Mouse (Mus musculus): ENCODE measurements around the gene Smarcb1. TPM values are rescaled to one million over a fixed set of nuclear protein-coding genes. Genes with fewer than 3 reads are reported as not detected.

Gene Smarcb1
- polyA plus RNA-seq (2012; rRNA removed) = 136 TPM in 2 replicates

GRCm38 (mm10) chr10:75921026-75921725 lies at the start of gene Smarcb1:
Gene Smarcb1, minus strand, starts transcription at chr10:75921617.

DNA sequence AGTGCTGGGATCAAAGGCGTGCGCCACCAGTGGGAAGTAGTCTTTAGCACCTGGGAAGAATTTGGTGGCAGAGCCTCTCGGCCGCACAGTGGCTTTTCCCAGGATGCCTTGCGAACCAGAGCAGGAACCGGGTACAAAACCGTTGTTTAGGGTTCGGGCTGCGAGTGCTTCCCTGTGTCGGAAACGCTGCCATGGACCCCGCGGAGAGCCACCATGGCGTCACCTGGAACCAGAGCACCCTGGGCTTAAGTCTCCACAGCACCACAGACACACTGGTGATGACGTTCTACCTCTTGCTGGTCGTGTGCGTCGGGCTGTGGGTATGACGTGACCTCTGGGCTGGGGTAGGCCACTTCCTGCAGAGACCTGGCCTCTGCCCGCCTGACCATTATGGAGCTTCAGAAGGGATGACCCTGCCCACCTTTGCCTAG lies 33.0 kb upstream of the Smarcb1 start, which contains the start of gene Gm5134:
Gm5134 (plus strand) TSS at position 134 of the 431 bp plus-strand sequence.

GRCm38 (mm10) chr10:75942736-75943477 lies 21.5 kb upstream of the Smarcb1 start, which contains the start of gene Vpreb3:
Gene Vpreb3, plus strand, starts transcription at chr10:75943057.

GRCm38 (mm10) chr10:75940520-75940919 lies 19.1 kb upstream of the Smarcb1 start, which contains the start of gene Gm867:
Gene Gm867, minus strand, starts transcription at chr10:75940672.

GRCm38 (mm10) chr10:75935680-75936541 lies 14.5 kb upstream of the Smarcb1 start, which contains the start of gene Mmp11:
Gene Mmp11, minus strand, starts transcription at chr10:75936496.

DNA sequence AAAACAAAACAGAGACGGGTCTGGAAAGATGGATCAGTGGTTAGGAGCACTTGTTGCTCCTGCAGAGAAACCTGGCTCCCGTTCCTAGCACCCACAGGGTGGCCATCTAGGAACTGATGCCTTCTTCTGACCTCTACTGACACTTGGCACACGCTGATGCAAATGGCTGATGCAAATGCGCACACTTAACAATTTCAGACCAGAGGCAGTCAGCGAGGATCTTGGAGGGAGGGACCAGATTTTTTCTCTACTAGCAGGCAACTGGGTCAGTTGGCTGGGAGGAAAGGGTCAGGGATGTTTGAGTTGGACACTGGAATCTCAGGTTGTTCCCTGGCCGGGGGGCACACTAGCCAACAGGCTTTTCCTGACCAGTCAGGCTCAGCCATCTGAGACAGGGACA lies 11.5 kb upstream of the Smarcb1 start, which contains the start of gene Chchd10:
Chchd10 (plus strand) TSS at position 240 of the 400 bp plus-strand sequence.

DNA sequence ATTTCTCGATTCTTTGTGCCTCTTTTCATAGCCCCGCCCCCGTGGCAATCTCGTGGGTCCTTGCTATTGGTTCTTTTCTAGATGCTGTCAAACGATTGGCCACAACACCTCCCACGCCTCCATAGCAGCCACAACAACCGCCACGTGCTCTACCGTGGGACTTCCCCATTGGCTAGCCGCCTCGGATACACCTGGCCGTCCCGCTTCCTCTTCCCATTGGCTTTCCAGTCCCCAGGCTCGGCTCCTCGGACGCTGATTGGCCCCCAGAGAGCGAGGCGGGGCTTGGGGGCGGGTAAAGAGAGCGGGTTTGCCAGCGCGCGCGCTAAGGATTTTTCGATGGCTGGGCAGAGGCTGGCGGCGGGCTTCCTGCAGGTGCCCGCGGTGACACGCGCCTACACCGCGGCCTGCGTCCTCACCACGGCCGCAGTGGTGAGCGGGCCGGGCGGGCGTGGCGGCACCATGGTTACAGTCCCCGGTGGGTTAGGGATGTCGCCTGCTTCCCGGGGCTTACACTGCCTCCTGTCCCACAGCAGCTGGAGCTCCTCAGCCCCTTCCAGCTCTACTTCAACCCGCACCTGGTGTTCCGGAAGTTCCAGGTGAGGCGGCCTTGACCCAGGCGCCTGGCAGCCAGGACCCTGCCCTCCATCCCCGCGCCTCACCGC lies 28.2 kb downstream of the Smarcb1 start, which contains the start of gene Derl3:
Derl3 (plus strand) TSS at position 325 of the 662 bp plus-strand sequence.

GRCm38 (mm10) chr10:75859786-75860470 lies 61.5 kb downstream of the Smarcb1 start, which contains the start of gene Mif:
Gene Mif, minus strand, starts transcription at chr10:75860240.

Other genes starting within 250 kb of the Smarcb1 start
- 35.0 and 37.3 TPM in 2 replicates for gene Cabin1, start 157.3 kb downstream of the Smarcb1 start, polyA plus RNA-seq (2012; rRNA removed)
- gene Ddt, start 148.2 kb downstream of the Smarcb1 start, polyA plus RNA-seq (2012; rRNA removed) = 54.7 and 59.6 TPM in 2 replicates
- not detected in 2 replicates for gene Gm20441, start 140.7 kb downstream of the Smarcb1 start, polyA plus RNA-seq (2012; rRNA removed)
- gene Gstt3, start 140.2 kb downstream of the Smarcb1 start, polyA plus RNA-seq (2012; rRNA removed) = 1.3 and 2.3 TPM in 2 replicates
- gene Gstt1, start 123.0 kb downstream of the Smarcb1 start, polyA plus RNA-seq (2012; rRNA removed) = 6.6 and 8.6 TPM in 2 replicates
- not detected in 2 replicates for gene Gstt4, start 99.1 kb downstream of the Smarcb1 start, polyA plus RNA-seq (2012; rRNA removed)
- 11.9 and 12.5 TPM in 2 replicates for gene Gstt2, start 84.2 kb downstream of the Smarcb1 start, polyA plus RNA-seq (2012; rRNA removed)
- 736 and 1,827 TPM in 2 replicates for gene Mif, start 61.4 kb downstream of the Smarcb1 start, polyA plus RNA-seq (2012; rRNA removed)
- gene Derl3, start 28.2 kb downstream of the Smarcb1 start, polyA plus RNA-seq (2012; rRNA removed) = 2.4 and 3.3 TPM in 2 replicates
- 14.2 and 18.3 TPM in 2 replicates for gene Chchd10, start 11.5 kb upstream of the Smarcb1 start, polyA plus RNA-seq (2012; rRNA removed)
- 36.9 and 51.5 TPM in 2 replicates for gene Mmp11, start 14.9 kb upstream of the Smarcb1 start, polyA plus RNA-seq (2012; rRNA removed)
- gene Gm867, start 19.1 kb upstream of the Smarcb1 start, polyA plus RNA-seq (2012; rRNA removed) = 0.59 and 1.6 TPM in 2 replicates
- gene Vpreb3, start 21.4 kb upstream of the Smarcb1 start, polyA plus RNA-seq (2012; rRNA removed) = not detected in 2 replicates
- 0.05 and 0.11 TPM in 2 replicates for gene Gm5134, start 32.9 kb upstream of the Smarcb1 start, polyA plus RNA-seq (2012; rRNA removed)
- 17.7 and 20.8 TPM in 2 replicates for gene Zfp280b, start 111.0 kb upstream of the Smarcb1 start, polyA plus RNA-seq (2012; rRNA removed)
- not detected in 2 replicates for gene Slc5a4b, start 189.3 kb upstream of the Smarcb1 start, polyA plus RNA-seq (2012; rRNA removed)
- gene Slc5a4a, start 225.8 kb upstream of the Smarcb1 start, polyA plus RNA-seq (2012; rRNA removed) = 0.02 and 0.04 TPM in 2 replicates

All from central nervous system, embryonic 11.5 days (tissue).